Mouse (Mus musculus) right cerebral cortex, postnatal 10 days (tissue): ENCODE data around the gene Anks1.

ENCODE experiments used
- DNase-seq, 2 experiments: peaks; one replicate each; pipeline ENCODE4 v3.0.0; 2021; ENCODE audit warnings: low spot score in 2 of 2

Anks1 gene

DNA sequence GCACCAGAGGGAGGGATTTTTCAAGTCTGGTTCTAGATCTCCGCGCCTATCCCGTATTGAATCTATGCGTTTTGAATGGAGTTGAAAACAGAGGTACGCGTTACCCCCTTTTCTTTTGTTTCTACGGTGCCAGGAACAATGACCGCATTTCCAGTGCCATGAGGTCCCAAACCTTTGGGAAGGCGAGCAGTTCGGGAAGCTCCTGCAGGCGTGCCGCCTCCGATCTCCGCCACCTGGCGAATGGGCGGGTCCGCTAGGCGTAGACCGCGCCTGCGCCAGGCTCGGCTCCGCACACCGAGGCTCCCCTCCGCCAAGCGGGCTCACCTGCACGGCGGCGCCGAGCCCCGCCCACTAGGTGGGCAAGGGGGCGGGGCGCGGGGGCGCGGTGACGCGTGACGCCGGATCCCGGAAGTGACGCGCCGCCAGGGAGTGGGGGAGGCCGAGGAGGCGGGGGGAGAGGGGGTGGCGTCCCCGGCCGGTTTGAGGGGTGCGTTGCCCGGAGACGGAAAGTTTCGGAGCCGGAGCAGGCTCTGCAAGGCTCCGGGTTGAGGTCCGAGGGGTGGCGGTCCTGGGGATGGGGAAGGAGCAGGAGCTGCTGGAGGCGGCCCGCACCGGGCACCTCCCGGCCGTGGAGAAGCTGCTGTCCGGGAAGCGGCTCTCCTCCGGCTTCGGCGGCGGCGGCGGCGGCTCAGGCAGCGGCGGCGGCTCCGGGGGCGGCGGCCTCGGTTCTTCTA is at the start of gene Anks1:
TSS of gene Anks1 (plus strand) at position 419 of the 734 bp plus-strand sequence.
- peak; percentile 85 to 91 for DNase-seq

DNA sequence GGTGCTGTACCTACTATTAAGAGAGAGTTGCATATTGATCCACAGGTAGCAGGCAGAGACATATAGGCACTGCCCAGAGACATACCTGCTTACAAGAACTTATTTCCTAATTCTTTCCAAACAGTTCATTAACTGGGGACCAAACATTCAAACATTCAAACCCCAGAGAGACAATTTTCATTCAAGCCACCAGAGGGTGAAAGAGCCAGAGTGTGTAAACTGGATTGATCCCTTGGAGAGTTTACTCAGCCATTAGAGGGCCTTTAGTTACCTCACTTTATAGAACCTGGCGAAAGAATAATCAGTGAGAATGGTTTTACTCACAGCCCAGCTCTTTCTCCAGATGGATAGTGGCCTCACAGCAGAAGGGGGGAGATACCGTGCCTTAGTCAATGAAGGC is 43.6 kb upstream of the Anks1 start:
- DNase-seq: no peak

DNA sequence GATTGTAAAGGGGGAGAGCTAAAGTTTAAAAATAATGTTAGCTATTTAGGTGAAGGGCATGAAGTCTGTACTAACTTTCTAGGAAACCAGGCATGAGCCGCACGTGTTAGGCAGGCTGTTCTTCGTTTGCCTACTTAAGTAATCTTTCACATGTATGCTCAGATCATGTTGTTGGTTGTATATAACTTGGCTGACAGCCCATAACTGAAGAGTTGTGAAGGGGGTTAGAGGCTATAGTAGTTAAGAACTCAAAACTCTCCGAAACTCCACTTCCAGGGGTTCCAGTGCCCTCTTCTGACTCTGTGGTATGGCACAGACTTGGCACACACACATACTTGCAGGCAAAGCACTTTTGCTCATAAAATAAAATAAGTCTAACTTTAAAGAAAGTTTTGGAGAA is 42.4 kb upstream of the Anks1 start:
- no peak for DNase-seq

DNA sequence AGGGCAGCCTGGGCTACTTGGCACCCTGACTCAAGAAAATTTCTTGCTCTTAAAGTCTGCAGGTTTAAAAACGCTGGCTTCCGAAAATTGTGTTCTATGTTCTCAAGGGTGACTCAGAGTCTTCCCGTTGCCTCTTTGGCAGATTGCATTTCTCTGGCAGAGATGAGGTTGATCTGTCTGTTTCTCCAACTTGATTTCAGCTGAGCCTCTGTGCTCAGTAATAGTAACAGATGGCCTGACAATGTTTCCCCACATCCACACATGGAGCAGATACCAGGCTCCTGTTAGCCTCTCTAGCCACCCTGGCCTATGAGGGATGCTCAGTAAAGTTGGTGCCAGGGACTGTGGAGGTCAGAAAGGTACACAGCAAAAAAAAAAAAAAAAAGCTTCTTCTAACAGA is 37.3 kb upstream of the Anks1 start:
- peak in 1 of 2 experiments; percentile 58 for DNase-seq

DNA sequence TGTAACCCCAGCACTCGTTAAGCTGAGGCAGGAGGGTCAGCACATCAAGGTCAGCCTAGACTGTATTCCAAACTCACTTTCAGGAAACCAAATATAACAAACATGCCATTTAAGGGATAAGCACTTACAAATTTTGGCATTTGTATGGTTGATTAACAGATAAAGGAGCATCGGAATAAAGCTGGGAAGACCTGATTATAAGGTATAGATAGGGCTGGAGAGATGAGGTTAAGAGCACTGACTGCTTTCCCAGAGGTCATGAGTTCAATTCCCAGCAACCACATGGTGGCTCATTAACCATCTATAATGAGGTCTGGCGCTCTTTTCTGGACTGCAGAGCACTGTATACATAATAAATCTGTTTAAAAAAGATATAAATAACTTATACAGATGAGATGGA is 35.5 kb upstream of the Anks1 start:
- DNase-seq: no peak

DNA sequence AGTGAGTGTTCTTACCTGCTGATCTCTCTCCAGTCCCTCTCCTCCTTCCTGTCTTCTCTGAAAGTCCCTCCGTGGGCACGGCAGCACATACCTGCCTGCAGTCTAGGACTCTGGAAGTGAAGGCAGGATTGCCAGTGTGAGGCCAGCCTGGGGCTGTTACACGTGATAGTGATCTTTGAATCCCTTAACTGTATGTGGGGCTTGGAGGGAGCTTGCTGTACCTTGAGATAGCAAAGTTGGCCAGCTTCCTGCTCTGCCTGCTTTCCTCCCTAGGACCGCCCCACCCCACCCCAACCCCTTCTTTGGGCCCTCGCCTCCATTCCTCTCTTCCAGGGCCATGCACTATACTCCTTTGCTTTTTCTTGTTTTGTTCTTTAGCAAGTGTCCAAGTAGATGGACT is 34.6 kb upstream of the Anks1 start:
- no peak for DNase-seq

DNA sequence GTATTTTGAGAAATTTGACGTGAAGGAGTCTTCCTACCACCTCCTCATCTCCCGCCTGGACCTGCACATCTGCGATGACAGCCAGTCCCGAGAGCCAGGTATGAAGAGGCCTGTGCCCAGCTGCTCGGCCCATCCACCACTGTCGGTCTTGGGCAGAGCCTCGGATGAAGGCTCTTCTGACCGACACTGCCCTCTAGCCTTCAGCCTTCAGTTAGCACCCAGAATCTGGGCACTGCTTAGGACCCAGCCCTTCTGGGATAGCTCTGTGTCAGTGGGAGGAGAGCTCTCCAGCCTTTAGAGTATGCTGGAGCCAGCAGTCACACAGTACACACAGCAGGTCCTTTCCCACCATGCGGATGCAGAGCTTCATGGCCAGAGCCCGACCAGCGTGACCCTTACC is 27.6 kb upstream of the Anks1 start:
- no peak for DNase-seq

DNA sequence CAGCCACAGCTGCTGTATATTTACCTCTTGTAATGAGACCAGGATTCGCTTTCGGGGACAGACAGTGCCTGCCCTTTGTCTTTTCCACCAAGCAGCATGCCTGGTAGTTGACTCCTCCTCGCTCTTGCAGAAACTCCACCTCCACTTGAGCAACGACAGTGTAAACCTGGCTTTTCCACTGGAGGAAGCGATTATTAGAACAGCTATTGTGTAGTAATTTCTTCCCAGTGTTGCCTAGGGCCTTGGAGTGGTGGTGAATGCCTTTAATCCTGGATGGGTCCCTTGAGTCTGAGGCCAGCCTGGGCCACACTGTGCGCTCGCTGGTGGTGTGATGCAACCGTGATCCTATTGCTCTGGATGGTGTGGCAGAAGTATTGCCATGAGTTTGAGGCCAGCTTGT is 26.0 kb upstream of the Anks1 start:
- DNase-seq: no peak

DNA sequence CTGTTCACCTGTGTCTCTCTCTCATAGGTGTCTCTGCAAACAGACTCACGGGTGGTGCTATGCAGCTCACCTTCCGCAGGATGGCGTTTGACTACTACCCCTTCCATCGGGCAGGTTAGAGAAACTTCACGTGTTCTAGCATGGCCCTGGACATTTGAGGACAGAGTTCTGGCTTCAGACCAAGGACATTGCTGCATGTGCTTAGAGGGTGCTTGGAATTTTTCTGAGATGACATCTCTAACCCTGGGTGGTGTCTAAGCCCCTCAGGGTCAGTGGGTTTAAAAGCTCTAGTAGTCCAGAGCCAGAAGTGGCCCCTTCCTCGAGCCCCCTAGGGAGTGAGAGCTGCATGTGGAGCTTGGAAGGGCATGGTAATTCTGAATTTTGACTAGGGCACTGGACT is 25.1 kb upstream of the Anks1 start:
- no peak for DNase-seq

DNA sequence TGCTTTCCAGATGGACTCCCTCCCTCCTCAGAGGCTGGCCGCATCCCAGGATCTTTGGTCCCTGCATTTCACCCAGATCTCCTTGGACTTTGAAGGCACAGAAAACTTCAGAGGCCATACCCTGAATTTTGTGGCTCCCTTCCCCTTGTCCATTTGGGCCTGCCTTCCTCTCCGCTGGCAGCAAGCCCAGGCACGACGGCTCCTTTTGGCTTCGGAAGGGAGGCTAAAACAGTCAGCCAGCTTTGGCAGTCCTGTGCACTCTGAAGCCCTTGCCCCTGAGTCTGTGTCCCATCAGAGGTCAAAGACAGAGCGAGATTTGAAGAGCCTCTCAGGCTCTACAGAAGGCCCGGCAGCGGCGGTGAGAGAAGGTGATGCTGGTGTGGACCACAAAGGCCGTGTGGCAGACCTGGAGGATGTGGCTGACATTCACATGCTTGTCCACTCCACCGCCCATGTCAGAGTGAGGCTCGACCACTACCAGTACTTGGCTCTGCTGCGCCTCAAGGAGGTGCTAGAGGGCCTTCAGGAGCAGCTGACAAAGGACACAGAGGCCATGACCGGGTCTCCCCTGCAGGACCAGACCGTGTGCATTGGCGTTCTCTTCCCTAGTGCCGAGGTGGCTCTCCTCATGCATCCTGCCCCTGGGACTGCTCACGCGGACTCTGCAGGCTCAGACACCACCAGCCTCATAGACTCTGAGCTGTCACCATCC is 22.5 kb upstream of the Anks1 start:
- peak in 1 of 2 experiments; percentile 60 for DNase-seq

DNA sequence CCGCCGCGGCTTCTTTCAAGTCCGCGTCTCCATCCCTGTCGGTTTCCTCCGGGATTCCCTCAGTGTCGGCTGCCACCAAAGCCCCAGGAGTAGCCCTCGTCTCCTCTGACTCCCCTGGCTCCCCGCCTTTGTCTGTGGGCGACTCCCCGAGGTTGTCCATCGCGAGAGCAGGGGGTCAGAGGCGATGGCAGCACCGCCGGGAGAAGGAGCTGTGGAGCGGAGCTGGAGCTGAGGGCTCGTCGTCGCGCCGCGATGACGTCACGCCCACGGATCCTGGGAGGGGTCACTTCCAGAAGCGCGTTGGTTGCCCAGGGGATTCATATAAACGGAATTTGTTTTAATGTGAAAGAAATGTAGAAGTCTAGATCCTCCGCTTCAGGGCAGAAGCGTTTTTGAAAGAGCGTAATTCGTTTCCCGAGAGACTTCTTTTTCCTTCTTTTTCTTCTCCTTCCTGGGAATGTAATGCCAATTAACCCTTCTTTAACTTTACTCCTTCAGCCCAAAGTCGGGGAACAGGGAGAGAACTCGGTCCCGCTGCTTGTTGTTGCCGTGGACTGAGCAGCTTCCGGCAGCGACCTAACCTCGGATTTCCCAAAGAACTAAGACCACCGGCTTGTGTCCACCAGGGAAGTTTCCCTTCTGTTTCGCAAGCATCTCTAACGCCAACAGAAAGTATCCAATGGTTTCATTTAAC is 1.4 kb upstream of the Anks1 start:
- DNase-seq: peak; percentile 96 to 97

DNA sequence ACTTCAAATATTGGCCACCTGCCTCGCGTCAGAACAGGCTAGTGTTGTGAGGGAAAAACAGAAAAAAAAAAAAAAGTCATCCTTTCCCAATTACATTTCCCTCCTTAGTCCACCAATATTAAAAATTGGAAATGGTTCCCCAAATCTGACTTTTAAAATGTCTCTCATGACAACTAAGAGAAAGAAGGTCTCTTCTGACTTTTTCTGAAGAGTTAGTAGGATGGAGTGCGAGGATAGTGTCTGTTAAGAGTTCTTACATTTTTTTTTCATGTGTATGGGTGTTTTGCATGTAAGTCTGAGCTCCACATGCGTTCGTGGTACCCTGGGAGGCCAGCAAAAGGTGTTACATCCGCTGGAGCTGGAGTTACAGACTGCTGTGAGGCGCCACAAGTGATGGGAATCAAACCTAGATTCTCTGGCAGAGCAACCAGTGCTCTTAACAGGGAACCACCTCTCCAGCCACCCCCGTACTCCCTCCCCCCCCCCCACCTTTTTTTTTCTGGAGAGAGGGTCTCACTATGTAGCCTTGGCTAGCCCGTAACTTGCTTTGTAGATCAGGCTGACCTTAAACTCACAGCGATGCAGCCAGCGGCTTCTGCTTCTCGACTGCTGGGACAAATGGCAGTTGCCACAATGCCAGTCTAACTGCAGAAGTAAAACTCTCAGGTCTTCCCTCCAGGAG is 759 bp upstream of the Anks1 start:
- DNase-seq: peak in 1 of 2 experiments; percentile 71

DNA sequence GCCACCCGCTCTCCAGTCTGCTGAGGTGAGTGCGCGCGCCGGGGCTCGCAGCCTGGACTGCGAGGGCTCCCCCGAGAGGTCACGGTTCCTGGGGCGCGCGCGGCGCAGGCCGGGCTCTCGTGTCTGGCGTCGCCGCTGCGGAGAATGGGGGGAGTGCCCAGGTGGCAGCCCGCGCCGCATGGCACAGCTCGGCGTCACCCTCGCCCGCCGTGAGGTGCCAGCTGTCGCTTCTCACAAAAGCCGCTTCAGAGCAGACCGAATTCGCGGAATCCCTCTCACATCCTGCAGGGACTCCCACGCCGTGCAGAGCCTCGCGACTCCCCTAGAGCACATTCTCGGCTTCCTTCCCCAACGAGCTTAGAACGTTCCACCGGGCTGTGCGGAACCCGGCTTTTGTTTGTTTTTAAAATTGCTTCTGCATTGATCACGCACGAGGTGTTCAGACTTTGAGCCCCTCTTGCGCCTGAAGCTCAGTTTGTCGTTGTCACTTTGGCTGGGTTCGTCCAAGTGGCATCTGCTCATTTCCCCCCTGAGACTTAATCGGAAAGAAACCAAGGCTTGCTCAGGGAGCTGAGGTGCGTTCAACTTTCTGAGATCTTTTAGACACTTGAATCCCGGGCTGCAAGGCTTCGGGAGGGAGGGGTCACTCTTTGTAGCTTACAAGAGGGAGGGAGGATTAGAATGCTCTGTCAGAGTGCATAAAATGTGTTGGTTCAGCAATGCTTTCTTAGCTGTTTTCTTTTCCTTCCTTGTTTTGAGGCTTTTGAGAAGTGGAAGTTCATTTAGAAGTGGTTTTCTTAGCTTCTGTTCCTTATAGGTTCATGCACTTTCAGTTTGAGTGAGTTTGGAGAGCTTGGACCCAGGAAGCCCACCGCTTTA is 755 bp downstream of the Anks1 start, which contains the start of gene Taf11:
TSS of gene Taf11 (minus strand) at position 223 of the 879 bp plus-strand sequence.
- DNase-seq: peak; percentile 79 to 87

DNA sequence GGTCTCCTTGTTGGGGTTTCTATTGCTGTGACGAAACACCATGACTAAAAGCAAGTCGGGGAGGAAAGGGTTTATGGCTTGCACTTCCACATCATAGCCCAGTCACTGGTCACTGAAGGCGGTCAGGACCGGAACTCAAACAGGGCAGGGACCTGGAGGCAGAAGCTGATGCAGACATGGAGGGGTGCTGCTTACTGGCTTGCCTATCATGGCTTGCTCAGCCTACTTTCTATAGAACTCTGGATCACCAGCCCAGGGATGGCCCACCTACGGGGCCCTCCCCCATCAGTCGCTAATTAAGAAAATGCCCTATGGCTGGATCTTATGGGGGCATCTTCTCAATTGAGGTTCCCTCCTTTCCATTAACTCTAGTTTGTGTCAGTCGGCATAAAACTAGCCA is 2.3 kb downstream of the Anks1 start:
- peak in 1 of 2 experiments; percentile 29 for DNase-seq

DNA sequence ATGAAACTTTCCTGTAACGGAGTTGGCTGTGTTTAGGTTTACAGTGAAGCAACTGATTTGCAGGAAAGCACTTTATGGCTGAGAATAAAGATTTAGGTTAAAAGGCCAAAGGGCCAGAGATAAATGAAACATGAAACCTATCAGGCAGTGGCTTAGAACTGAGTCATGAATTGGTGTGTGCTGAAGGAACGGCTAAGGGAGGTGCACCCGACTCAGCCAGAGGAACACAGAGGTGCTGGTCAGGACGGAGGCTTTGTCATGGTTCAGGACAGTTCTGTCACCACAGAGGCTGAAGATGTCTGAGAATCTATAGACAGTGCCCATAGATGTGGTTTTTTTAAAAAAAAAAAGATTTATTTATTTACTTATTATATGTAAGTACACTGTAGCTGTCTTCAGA is 5.6 kb downstream of the Anks1 start:
- DNase-seq: no peak

DNA sequence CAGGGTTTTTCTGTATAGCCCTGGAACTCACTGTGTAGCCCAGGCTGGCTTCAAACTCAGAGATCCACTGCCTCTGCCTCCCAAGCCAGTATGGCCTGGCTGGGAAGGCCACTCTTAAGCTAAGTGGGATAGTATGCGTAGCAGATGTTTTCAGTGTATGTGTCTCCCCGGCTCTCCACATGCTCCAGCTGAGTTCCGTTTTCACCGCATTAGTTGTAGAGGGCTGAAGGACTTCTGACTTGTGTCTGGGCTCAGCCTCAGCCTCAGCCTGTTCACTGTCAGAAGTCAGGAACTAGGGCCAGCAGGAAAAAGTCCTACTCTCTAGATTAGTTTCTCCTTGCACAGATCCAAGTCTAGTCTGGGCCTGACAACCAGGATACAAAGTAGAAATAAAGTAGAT is 7.3 kb downstream of the Anks1 start:
- DNase-seq: no peak

DNA sequence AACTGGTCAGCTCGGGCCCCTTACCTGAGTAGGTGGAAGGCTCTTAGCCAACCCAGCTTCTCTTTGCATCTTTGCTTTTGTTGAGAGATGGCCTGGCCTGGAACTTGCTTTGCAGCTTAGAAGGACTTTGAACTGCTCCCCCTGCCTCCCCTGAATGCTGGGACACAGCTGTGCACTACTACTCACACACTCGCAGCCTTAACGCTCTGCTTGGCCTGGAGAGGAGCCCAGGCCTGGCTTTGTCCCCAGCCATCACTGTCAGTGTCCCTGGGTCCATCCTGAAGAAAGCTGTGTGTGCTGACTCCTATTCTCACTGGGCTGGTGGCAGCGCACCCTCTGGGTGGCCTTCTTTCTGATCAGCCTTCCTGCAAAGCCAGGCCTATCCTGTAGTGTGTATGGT is 11.6 kb downstream of the Anks1 start:
- no peak for DNase-seq

DNA sequence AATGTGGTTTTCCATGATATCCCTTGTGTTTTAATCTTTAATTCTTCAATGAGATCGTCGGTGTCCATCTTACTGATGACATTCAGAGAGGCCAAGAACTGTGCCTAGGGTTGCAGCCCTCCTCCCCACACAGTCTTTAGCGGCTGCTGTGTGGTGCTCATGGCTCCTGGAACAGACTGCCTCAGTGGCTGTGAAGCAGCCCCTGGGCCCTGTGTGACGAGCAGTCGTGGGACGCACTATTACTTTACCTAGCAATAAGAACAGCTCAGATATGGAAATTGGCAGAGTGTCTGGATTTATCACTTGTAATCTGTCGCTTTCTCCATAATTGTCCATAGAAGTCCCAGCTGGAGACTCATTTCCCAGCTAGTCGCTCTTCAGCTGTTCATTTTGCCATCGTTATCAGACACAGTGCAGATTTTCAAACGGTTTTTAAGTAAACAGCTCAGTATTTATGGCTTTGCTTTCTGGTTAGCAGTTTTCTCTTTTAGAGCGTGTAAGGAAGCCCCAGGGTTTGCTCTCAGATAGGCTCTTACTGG is 13.1 kb downstream of the Anks1 start:
- no peak for DNase-seq

DNA sequence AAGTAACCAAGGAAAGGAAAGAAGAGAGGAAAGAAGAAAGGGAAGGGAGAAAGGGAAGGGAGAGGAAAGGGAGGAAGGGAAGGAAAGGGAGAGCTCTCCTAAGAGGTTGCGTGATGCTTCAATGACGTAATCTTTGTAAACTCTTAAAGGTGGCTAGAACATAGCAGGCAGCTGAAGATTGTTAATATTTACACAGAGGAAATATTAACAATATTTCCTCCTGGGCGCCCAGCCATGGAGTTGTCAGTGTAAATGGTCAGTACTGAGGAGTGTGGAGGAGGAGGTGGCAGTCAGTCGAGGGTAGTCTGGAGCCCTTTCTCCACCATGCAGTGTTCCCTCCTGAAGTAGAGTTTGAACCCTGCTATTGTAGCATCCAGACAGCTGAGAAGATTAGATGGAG is 15.9 kb downstream of the Anks1 start:
- no peak for DNase-seq

DNA sequence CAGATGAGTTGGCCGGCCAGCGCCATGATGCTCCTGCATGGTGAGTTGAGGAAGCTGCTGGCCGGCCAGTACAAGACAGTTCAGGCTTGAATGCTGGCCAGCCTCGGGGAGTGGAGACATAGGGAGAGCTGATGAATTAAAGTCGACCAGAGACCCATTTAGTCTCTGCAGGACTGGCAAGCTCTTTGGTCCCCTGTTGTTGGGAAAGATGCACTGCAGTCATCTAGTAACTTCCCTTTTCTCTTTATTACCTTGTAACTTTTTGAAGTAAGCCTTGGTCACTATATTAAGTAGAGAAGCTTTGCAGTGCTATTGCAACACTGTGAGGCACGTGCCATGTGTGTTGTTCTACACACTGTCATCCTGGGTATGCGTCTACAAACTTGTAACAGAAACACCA is 16.4 kb downstream of the Anks1 start:
- DNase-seq: no peak

DNA sequence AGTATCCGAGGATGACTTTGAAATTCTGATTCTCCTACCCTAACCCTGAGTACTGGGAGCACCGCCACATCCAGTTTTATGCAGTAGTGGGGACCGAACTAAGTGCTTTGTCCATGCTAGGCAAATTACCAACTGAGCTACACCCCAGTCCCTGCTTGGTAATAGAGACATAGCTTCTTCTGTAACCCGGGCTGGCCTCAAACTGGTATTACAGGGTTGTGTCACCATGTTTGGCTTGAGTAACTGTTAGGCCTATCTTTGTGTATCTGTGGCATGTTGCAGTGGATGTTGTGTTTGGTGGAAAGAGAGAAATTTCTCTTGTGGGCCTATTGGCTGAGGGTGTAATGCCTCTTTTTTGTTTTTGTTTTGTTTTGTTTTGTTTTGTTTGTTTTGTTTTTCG is 21.2 kb downstream of the Anks1 start:
- no peak for DNase-seq
